Mouse (Mus musculus): ENCODE measurements around the gene Map4k4. TPM values are rescaled to one million over a fixed set of nuclear protein-coding genes. Genes with fewer than 3 reads are reported as not detected.
A peak's percentile ranks its signal among the peaks of the same experiment; 100 is the strongest.

Gene Map4k4
- total RNA-seq, 2 experiments from 2014 or later = 175 to 185 TPM

- intact Hi-C loops (cut with DNase I) = loop anchor here (10.0 kb wide), 1 partner anchor 247 kb away; no protein-coding TSS in a partner anchor
- DNase-seq = no peak
Observed at GRCm38 (mm10) chr1:39932216-39932739, 31.6 kb downstream of the Map4k4 start.

DNA sequence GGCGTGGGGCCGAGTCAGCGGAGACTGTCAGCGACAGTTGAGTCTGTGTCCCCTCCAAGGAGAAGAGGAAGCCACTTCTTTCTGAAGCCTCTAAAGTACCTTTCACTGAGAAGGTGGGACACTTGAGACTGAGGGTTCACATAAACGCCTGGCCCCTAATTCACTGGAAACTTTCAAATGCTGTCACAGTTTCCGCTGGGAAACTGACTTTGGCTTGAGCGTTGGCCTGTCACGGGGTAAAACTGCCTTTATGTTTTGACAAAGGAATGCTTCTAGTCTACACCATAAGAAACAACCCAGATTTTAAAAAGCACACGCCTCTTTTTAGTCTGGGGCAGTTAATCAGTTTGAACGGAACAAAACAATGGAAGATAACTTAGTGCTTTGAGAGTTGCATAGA is 32.2 kb downstream of the Map4k4 start:
- no peak for DNase-seq
- intact Hi-C loops (cut with DNase I) = loop anchor here (10.0 kb wide), 1 partner anchor 248 kb away; no protein-coding TSS in a partner anchor

- no peak for DNase-seq
- intact Hi-C loops (cut with DNase I) = loop anchor here (10.0 kb wide), 1 partner anchor 250 kb away; no protein-coding TSS in a partner anchor
Observed at GRCm38 (mm10) chr1:39934954-39935353, 34.2 kb downstream of the Map4k4 start.

- intact Hi-C loops (cut with DNase I) = loop anchor here (2.0 to 10.0 kb wide), 2 partner anchors 29 to 251 kb away; no protein-coding TSS in a partner anchor
- DNase-seq = no peak
Observed at GRCm38 (mm10) chr1:39935616-39936015, 34.9 kb downstream of the Map4k4 start.

- intact Hi-C loops (cut with DNase I) = loop anchor here (2.0 to 10.0 kb wide), 2 partner anchors 30 to 252 kb away; no protein-coding TSS in a partner anchor
- peak; percentile 83 to 90 for DNase-seq
Observed at GRCm38 (mm10) chr1:39936332-39936802, 35.7 kb downstream of the Map4k4 start.

DNA sequence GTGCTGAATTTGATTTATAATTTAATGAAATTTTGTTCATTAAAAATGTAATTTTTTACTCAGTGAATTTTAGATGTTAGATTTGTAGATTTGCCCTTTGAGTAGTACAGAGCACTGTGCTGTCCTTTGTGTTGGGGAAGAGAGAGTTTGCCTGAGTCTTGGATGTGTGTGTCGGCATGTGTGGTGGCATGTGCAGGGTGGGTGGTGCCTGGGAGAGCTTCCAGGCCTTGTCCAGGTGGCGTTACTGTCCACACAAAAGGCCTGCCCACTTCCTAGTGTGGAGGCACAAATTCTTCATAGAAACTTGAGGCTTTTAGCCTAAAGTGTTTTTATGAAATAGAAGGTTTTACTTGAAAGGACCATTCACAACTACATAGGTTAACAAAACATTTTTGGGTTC is 36.2 kb downstream of the Map4k4 start:
- DNase-seq = no peak
- intact Hi-C loops (cut with DNase I) = loop anchor here (2.0 to 10.0 kb wide), 2 partner anchors 30 to 252 kb away; no protein-coding TSS in a partner anchor

GRCm38 (mm10) chr1:39937609-39938008 is 36.9 kb downstream of the Map4k4 start:
- intact Hi-C loops (cut with DNase I) = loop anchor here (2.0 to 10.0 kb wide), 2 partner anchors 31 to 253 kb away; no protein-coding TSS in a partner anchor
- no peak for DNase-seq

- intact Hi-C loops (cut with DNase I) = loop anchor here (10.0 kb wide), 1 partner anchor 255 kb away; no protein-coding TSS in a partner anchor
- no peak for DNase-seq
Observed at GRCm38 (mm10) chr1:39939401-39939800, 38.7 kb downstream of the Map4k4 start.

DNA sequence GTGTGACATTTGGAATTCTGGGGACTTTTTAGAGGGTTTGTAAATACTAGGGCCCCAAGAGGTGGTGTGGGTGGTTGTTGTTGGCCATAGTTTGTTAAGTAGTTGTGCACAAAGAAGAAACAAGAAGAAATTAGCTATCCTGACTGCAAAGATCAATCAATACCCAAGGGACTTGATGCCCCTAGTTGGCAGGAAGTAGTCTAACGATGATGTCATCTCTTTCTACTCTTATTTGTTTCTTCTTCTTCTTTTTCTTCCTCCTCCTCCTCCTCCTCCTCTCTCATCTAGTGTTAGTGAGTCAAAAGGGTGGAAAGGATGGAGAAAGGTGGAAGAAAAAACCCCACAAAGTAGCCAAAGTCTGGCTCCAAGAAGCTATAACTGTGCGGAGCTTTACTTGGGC is 39.6 kb downstream of the Map4k4 start:
- DNase-seq = no peak
- intact Hi-C loops (cut with DNase I) = no loop called here

- intact Hi-C loops (cut with DNase I) = no loop called here
Observed at GRCm38 (mm10) chr1:39941237-39942179, 40.8 kb downstream of the Map4k4 start.

DNA sequence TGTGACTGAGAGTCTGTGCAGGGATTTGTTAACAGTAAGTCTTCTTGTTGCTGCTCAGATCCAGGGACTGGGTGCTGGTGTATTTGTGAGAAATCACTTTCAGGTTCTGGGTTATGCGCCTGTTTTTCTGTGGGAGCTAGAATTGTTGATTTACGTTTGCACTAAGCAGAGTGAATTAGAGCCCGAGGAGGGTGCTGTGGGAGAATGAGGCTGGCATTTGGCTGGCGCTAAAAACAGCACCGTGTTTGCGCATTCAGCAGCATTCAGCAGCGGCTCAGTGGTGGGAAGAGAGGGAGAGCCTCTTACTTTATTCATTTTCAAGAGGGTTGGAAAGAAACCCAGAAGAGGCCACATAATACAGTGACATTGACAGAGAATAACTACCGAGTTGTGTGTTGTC is 42.2 kb downstream of the Map4k4 start:
- DNase-seq = no peak
- intact Hi-C loops (cut with DNase I) = no loop called here

More at GRCm38 (mm10) chr1:39941237-39942179, 40.8 kb downstream of the Map4k4 start:
- no peak for DNase-seq

DNA sequence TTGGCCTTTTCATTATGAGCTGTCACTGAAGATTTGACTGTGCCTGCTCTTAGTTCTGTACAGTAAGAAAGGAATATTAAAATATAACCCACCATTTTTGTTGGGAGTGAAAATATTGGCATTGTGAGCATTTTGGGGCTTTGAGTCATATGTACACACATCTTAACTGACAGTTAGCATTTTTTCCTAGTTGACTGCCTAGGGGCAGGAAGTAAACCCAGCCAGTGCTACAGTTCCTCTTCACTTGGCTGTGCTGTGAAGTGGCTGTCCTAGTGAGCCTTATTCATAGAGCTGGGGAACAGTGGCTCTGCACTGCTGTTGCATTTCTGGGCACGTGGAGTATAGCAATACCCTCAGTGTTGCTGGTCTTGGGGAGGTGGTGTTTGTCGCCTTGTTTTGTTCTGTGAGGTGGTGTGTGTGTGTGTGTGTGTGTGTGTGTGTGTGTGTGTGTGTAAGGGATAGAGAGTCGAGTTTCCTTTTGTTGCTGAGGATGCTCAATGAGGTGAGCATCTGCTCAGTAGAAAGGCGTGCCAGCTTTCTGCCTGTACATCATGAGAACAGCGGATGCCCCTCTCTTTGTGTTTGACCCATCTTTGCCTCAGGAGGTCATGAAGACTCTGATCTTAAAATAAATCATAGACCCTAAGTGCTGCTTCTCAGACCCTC is 43.7 kb downstream of the Map4k4 start:
- DNase-seq = no peak
- intact Hi-C loops (cut with DNase I) = no loop called here

DNA sequence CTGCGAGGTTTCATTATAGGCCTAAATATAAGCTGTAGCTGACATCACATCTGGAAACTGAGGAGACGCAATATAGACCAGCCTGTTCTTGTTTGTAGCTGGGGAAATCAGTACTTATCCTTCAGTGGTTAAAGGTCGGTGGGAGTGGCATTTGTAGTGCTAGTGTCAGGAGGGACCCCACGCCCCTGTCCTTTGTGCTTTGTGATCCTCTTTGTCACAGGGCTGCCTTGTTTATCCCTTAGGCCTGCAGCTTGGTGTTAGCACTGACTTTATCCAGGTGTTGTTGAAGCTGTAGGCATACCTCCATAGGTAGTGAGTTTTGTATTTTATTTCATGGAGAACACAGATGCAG is 44.2 kb downstream of the Map4k4 start:
- intact Hi-C loops (cut with DNase I) = no loop called here
- DNase-seq = no peak

GRCm38 (mm10) chr1:39946391-39946790 is 45.7 kb downstream of the Map4k4 start:
- no peak for DNase-seq
- intact Hi-C loops (cut with DNase I) = no loop called here

GRCm38 (mm10) chr1:39947179-39947578 is 46.5 kb downstream of the Map4k4 start:
- DNase-seq = no peak
- intact Hi-C loops (cut with DNase I) = no loop called here

DNA sequence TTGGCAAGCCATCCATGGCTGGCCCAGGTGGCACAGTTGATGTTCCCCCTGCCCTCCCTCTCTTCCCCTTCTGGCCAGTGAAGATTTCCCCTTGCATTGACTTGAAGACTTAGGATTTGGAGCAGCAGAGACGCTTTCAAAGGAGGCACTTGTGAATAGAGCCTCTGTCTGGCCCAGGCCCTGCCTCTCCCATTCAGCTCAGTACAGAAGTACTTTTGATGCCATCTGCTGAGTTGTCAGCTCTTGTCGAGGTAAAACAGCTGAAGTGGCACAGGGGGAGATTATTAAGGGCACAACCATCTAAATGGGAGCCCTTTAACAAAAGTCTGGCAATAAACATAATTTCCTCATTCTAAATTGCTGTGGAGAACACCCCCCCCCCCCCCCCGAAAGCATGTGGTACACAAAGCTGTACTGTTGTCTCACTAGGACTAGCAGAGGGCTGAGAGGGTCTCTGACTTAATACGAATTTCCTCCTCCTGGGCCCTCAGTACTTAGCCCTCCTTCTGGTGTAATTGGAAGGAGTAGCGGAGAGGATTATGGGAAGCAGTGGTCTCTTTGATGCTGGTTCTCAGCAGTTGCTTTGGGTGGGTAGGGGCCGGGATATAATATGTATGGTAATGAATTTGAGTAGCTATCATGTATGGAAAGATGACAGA is 47.1 kb downstream of the Map4k4 start:
- intact Hi-C loops (cut with DNase I) = no loop called here
- no peak for DNase-seq

DNA sequence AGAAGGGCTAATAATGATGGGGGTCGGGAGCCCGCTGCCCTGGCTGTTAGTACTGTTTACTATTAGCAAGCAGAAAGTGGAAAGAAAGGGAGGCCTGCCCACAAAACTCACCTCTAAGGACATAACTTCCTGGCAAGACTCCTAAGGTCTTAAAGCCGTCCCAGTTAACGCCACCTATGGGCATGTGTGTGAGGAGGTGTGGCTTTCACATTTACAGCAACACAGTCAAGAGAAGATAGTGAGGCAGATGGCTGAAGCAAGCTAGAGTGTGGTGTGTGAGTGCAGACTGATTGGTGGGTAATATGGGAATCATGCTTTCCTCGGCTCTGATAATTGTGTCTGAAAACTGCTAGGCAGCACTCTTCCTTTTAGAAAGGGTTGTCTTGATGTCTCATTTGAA is 48.5 kb downstream of the Map4k4 start:
- DNase-seq = no peak
- intact Hi-C loops (cut with DNase I) = no loop called here

GRCm38 (mm10) chr1:39949790-39950462 is 49.2 kb downstream of the Map4k4 start:
- no peak for DNase-seq
- intact Hi-C loops (cut with DNase I) = no loop called here

GRCm38 (mm10) chr1:39950590-39950989 is 49.9 kb downstream of the Map4k4 start:
- intact Hi-C loops (cut with DNase I) = no loop called here
- no peak for DNase-seq

DNA sequence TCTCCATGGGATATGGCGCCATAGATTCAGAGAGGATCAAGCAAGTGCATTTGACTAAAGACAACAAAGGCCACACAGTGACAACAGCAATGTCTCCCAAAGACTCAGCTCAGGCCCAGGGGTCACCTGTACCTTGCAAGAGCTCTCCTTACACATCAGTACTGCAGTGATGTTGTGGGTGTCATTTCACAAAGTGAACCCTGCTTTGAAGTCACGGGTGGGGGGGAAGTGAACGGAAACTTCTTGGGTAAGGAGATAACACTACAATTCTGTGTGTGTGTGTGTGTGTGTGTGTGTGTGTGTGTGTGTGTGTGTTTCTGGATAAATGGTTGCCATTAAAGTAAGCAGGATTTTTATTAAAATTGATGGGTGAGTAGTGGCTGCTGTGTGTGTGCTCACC is 53.9 kb downstream of the Map4k4 start:
- intact Hi-C loops (cut with DNase I) = no loop called here
- DNase-seq = no peak
